Mouse (Mus musculus) erythroid progenitor cell, adult 5-6 weeks (primary cell): ENCODE data around the gene Map2. TPM values are rescaled to one million over a fixed set of nuclear protein-coding genes. Genes with fewer than 3 reads are reported as not detected.

Experiments
- ATAC-seq: replicated peaks from 2 replicates; pipeline ENCODE4 v1.8.0; 2016; ENCODE audit warnings: moderate number of reproducible peaks, mild to moderate bottlenecking, moderate TSS enrichment, inconsistent platforms; ENCODE audit not compliant: poor library complexity, low FRiP score, severe bottlenecking
- total RNA-seq, 2 experiments: library from RNA; stranded (forward) in 1 of 2; stranded (reverse) in 1 of 2; fragments of 150-400 nt in 1 of 2; fragments of 186-747, 209-891 nt in 1 of 2; gene quantifications; 2 replicates each; pipeline versions ENCODE4 v1.2.3 to v1.2.4; 2015 to 2017; ENCODE audit warnings: low replicate concordance in 2 of 2

The Map2 gene
- total RNA-seq, 2 experiments from 2014 or later = not detected

- no peak for ATAC-seq
Observed at GRCm38 (mm10) chr1:66282447-66282846, 107.4 kb downstream of the Map2 start.

- no peak for ATAC-seq
Observed at GRCm38 (mm10) chr1:66288987-66289386, 113.9 kb downstream of the Map2 start.

- ATAC-seq = no peak
Observed at GRCm38 (mm10) chr1:66292121-66292881, 117.2 kb downstream of the Map2 start.

GRCm38 (mm10) chr1:66299376-66299775 is 124.3 kb downstream of the Map2 start:
- ATAC-seq = no peak

GRCm38 (mm10) chr1:66320378-66321135 is 145.5 kb downstream of the Map2 start:
- ATAC-seq = no peak

GRCm38 (mm10) chr1:66321136-66321502 is 146.0 kb downstream of the Map2 start:
- ATAC-seq = no peak

- no peak for ATAC-seq
Observed at GRCm38 (mm10) chr1:66321631-66322142, 146.6 kb downstream of the Map2 start.

- ATAC-seq = no peak
Observed at GRCm38 (mm10) chr1:66323461-66323860, 148.4 kb downstream of the Map2 start.

- no peak for ATAC-seq
Observed at GRCm38 (mm10) chr1:66324951-66325350, 149.9 kb downstream of the Map2 start.

- no peak for ATAC-seq
Observed at GRCm38 (mm10) chr1:66328996-66329395, 153.9 kb downstream of the Map2 start.

- ATAC-seq = no peak
Observed at GRCm38 (mm10) chr1:66329534-66329933, 154.5 kb downstream of the Map2 start.

- no peak for ATAC-seq
Observed at GRCm38 (mm10) chr1:66335724-66336284, 160.7 kb downstream of the Map2 start.

GRCm38 (mm10) chr1:66339213-66339612 is 164.1 kb downstream of the Map2 start:
- no peak for ATAC-seq

- ATAC-seq = no peak
Observed at GRCm38 (mm10) chr1:66348404-66349165, 173.5 kb downstream of the Map2 start.

GRCm38 (mm10) chr1:66349166-66349835 is 174.2 kb downstream of the Map2 start:
- no peak for ATAC-seq

GRCm38 (mm10) chr1:66351366-66351765 is 176.3 kb downstream of the Map2 start:
- ATAC-seq = no peak

GRCm38 (mm10) chr1:66361799-66362198 is 186.7 kb downstream of the Map2 start:
- ATAC-seq = no peak

- no peak for ATAC-seq
Observed at GRCm38 (mm10) chr1:66363285-66363684, 188.2 kb downstream of the Map2 start.

GRCm38 (mm10) chr1:66364386-66364785 is 189.3 kb downstream of the Map2 start:
- no peak for ATAC-seq
